Mouse (Mus musculus): Measurements from ENCODE around the gene Hoxd12.

DNA sequence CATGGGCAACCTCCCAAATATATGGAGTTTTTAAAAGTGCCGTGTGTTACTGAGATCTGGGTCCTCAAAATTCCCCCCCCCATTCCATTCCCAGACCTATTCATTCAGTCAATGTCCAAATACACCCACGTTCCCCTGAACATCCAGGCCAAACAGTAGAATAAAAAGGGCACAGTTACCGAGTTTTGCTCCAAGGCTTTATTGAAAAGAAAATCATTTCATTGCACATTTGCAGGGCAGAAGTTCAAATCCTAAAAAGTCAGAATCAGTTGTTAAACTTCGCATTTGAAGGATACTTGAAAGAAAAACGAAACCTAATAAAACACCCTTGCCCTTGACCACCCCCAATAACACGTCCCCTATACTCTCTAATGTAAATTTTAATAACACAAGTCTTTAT lies 28.0 kb downstream of the Hoxd12 start:
- TF ChIP-seq CTCF (IDR thresholded peaks at IDR 0.05; ENCODE audit: extremely low read depth, insufficient read depth, insufficient read length, insufficient replicate concordance): no peak
- no peak for TF ChIP-seq POLR2A (IDR thresholded peaks at IDR 0.05; ENCODE audit: low read depth, low read length)
